Mouse (Mus musculus): ENCODE results near the gene Gpr19. TPM values are rescaled to one million over a fixed set of nuclear protein-coding genes. Genes with fewer than 3 reads are reported as not detected.
A peak's percentile ranks its signal among the peaks of the same experiment; 100 is the strongest.

Gene Gpr19
- polyA plus RNA-seq, 1 experiment from 2014 or later = 13.6 TPM

- 1% methylated on average over 11 of the region's 11 CpGs for WGBS
- Histone ChIP-seq H3K27me3 (ENCODE audit: insufficient read depth, low read length) (no peaks in the 10 kb centered on the region), H3K4me2 (replicated peaks; ENCODE audit: low read depth, low read length) (peak overlapping the region; percentile 95), H3K36me3 (ENCODE audit: insufficient read depth, low read length) (no peaks in the 10 kb centered on the region), H3K27ac (ENCODE audit: low read length) (peak overlapping the region; percentile 82), H3K9ac (replicated peaks; ENCODE audit: low read length) (peak overlapping the region; percentile 77), H3K4me3 (ENCODE audit: low read length) (peak overlapping the region; percentile 49), H3K4me1 (ENCODE audit: insufficient read depth, low read length) (peaks cover 13% of the 10 kb centered on the region), H3K9me3 (ENCODE audit: low read length) (no peaks in the 10 kb centered on the region)
- ATAC-seq (ENCODE audit: low FRiP score, low TSS enrichment) = 0 out of 2 replicates have a peak, but pooled peaks have one; percentile 27
These were observed 18.7 kb upstream of the Gpr19 start for GRCm38 (mm10) chr6:134917087-134917486.

GRCm38 (mm10) chr6:134916641-134917040 is 18.3 kb upstream of the Gpr19 start:
- Histone ChIP-seq H3K27me3 (ENCODE audit: insufficient read depth, low read length) (no peaks in the 10 kb centered on the region), H3K36me3 (ENCODE audit: insufficient read depth, low read length) (no peaks in the 10 kb centered on the region), H3K4me1 (ENCODE audit: insufficient read depth, low read length) (peaks cover 10% of the 10 kb centered on the region), H3K9ac (replicated peaks; ENCODE audit: low read length) (peak overlapping the region; percentile 77), H3K4me3 (ENCODE audit: low read length) (peak overlapping the region; percentile 49), H3K9me3 (ENCODE audit: low read length) (no peaks in the 10 kb centered on the region), H3K4me2 (replicated peaks; ENCODE audit: low read depth, low read length) (peak overlapping the region; percentile 95), H3K27ac (ENCODE audit: low read length) (peak overlapping the region; percentile 82)
- no peak for ATAC-seq (ENCODE audit: low FRiP score, low TSS enrichment)
- under 1% methylated on average over 11 of the region's 11 CpGs for WGBS

- H3K27ac ChIP-seq (ENCODE audit: low read length) = no peak overlapping the region
- H3K36me3 ChIP-seq (ENCODE audit: insufficient read depth, low read length) = no peaks in the 10 kb centered on the region
- no peak for ATAC-seq (ENCODE audit: low FRiP score, low TSS enrichment)
- H3K4me3 ChIP-seq (ENCODE audit: low read length) = no peak overlapping the region
- no peak overlapping the region for H3K9ac ChIP-seq (replicated peaks; ENCODE audit: low read length)
- peaks cover 10% of the 10 kb centered on the region for H3K4me1 ChIP-seq (ENCODE audit: insufficient read depth, low read length)
- no peak overlapping the region for H3K4me2 ChIP-seq (replicated peaks; ENCODE audit: low read depth, low read length)
- no peaks in the 10 kb centered on the region for H3K27me3 ChIP-seq (ENCODE audit: insufficient read depth, low read length)
- 91% methylated on average over 5 of the region's 5 CpGs for WGBS
- H3K9me3 ChIP-seq (ENCODE audit: low read length) = no peaks in the 10 kb centered on the region
These were observed 16.1 kb upstream of the Gpr19 start for GRCm38 (mm10) chr6:134914523-134914922.

DNA sequence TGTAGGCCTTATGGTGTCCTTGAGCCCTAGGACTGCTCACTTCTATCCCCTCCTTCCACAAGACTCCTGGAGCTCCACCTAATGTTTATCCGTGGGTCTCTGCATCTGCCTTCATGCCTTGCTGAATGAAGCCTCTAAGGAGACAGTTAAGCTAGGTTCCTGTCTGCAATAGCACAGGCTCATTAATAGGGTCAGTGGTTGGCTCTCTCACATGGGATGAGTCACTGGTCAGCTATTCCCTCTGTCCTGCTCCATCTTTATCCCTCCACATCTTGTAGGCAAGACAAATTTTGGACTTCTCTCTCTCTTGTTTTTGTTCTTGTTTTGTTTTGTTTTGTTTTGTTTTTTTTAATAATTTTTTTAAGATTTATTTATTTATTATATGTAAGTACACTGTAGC is 7.4 kb upstream of the Gpr19 start:
- no peak overlapping the region for H3K4me2 ChIP-seq (replicated peaks; ENCODE audit: low read depth, low read length)
- H3K27ac ChIP-seq (ENCODE audit: low read length) = no peak overlapping the region
- H3K9ac ChIP-seq (replicated peaks; ENCODE audit: low read length) = no peak overlapping the region
- no peak for ATAC-seq (ENCODE audit: low FRiP score, low TSS enrichment)
- no peaks in the 10 kb centered on the region for H3K36me3 ChIP-seq (ENCODE audit: insufficient read depth, low read length)
- H3K4me3 ChIP-seq (ENCODE audit: low read length) = no peak overlapping the region
- H3K9me3 ChIP-seq (ENCODE audit: low read length) = no peaks in the 10 kb centered on the region
- no peaks in the 10 kb centered on the region for H3K27me3 ChIP-seq (ENCODE audit: insufficient read depth, low read length)
- 76% methylated on average over 1 of the region's 1 CpGs for WGBS
- H3K4me1 ChIP-seq (ENCODE audit: insufficient read depth, low read length) = no peaks in the 10 kb centered on the region

- Histone ChIP-seq H3K4me3 (ENCODE audit: low read length) (no peak overlapping the region), H3K4me2 (replicated peaks; ENCODE audit: low read depth, low read length) (no peak overlapping the region), H3K27me3 (ENCODE audit: insufficient read depth, low read length) (no peaks in the 10 kb centered on the region), H3K27ac (ENCODE audit: low read length) (no peak overlapping the region), H3K9me3 (ENCODE audit: low read length) (no peaks in the 10 kb centered on the region), H3K36me3 (ENCODE audit: insufficient read depth, low read length) (no peaks in the 10 kb centered on the region), H3K9ac (replicated peaks; ENCODE audit: low read length) (no peak overlapping the region), H3K4me1 (ENCODE audit: insufficient read depth, low read length) (peaks cover 2% of the 10 kb centered on the region)
- 90% methylated on average over 10 of the region's 10 CpGs for WGBS
- ATAC-seq (ENCODE audit: low FRiP score, low TSS enrichment) = no peak
These were observed 5.8 kb upstream of the Gpr19 start for GRCm38 (mm10) chr6:134903891-134904884.

DNA sequence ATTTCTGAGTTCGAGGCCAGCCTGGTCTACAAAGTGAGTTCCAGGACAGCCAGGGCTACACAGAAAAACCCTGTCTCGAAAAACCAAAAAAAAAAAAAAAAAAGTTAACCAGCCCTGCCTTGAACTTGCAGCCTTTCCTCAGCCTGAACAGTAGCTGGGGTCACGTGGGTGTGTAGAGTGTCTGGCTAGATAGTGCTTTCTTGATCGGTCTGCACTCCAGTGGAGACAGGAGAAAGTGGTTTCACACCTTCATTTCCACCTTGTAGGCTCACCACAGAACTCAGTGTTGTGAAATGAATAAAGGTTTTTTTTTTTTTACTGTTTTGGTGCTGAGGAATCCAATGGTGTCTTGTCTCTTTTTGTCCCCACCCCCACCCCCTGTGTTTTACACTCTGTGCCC is 5.0 kb upstream of the Gpr19 start:
- no peak overlapping the region for H3K4me2 ChIP-seq (replicated peaks; ENCODE audit: low read depth, low read length)
- no peaks in the 10 kb centered on the region for H3K27me3 ChIP-seq (ENCODE audit: insufficient read depth, low read length)
- no peaks in the 10 kb centered on the region for H3K9me3 ChIP-seq (ENCODE audit: low read length)
- no peak for ATAC-seq (ENCODE audit: low FRiP score, low TSS enrichment)
- no peak overlapping the region for H3K9ac ChIP-seq (replicated peaks; ENCODE audit: low read length)
- no peak overlapping the region for H3K27ac ChIP-seq (ENCODE audit: low read length)
- H3K4me1 ChIP-seq (ENCODE audit: insufficient read depth, low read length) = peaks cover 3% of the 10 kb centered on the region
- no peaks in the 10 kb centered on the region for H3K36me3 ChIP-seq (ENCODE audit: insufficient read depth, low read length)
- no peak overlapping the region for H3K4me3 ChIP-seq (ENCODE audit: low read length)
- 73% methylated on average over 4 of the region's 4 CpGs for WGBS

DNA sequence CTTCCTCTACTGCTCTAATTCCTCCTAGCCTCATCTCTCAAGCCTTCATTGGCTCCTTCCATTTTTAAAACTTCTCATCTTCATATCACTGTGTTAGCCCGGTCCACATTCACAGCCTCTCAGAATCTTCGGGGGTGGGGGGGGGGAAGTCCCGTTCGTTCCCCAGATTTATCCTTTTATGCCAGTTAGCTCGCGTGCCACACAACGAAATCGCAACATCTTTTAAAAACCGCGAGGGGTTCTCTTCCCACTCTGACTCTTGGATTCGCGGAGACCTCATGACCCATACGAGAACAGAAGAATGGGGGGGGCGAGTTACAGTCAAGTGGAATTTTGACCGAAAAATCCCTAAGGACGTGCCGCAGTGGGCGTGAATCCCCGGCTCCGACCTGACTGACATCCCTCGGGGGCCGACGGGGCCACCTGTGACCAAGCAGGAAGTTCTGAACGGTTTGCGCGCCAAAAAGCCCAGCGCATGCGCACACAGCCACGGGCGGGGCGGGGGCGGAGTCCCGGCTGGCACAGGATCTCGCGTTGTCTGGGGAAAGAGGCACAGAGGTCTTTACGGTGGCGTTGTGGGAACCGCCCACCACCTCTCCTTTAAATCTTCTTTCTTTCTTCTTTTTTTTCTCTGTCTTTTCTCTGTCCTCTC is 809 bp downstream of the Gpr19 start:
- no peaks in the 10 kb centered on the region for H3K36me3 ChIP-seq (ENCODE audit: insufficient read depth, low read length)
- peaks cover 10% of the 10 kb centered on the region for H3K4me1 ChIP-seq (ENCODE audit: insufficient read depth, low read length)
- WGBS = under 1% methylated on average over 38 of the region's 38 CpGs
- peak overlapping the region; percentile 81 for H3K4me2 ChIP-seq (replicated peaks; ENCODE audit: low read depth, low read length)
- H3K27ac ChIP-seq (ENCODE audit: low read length) = peak overlapping the region; percentile 100
- no peaks in the 10 kb centered on the region for H3K9me3 ChIP-seq (ENCODE audit: low read length)
- peak; percentile 94 for ATAC-seq (ENCODE audit: low FRiP score, low TSS enrichment)
- peak overlapping the region; percentile 96 for H3K9ac ChIP-seq (replicated peaks; ENCODE audit: low read length)
- H3K27me3 ChIP-seq (ENCODE audit: insufficient read depth, low read length) = no peaks in the 10 kb centered on the region
- H3K4me3 ChIP-seq (ENCODE audit: low read length) = peak overlapping the region; percentile 65

- Histone ChIP-seq H3K9ac (replicated peaks; ENCODE audit: low read length) (peak overlapping the region; percentile 96), H3K4me1 (ENCODE audit: insufficient read depth, low read length) (peaks cover 10% of the 10 kb centered on the region), H3K36me3 (ENCODE audit: insufficient read depth, low read length) (no peaks in the 10 kb centered on the region), H3K9me3 (ENCODE audit: low read length) (no peaks in the 10 kb centered on the region), H3K27ac (ENCODE audit: low read length) (peak overlapping the region; percentile 100), H3K4me3 (ENCODE audit: low read length) (peak overlapping the region; percentile 65), H3K27me3 (ENCODE audit: insufficient read depth, low read length) (no peaks in the 10 kb centered on the region), H3K4me2 (replicated peaks; ENCODE audit: low read depth, low read length) (peak overlapping the region; percentile 81)
- no peak for ATAC-seq (ENCODE audit: low FRiP score, low TSS enrichment)
- 48% methylated on average over 15 of the region's 15 CpGs for WGBS
These were observed 1.6 kb downstream of the Gpr19 start for GRCm38 (mm10) chr6:134896570-134897436.

GRCm38 (mm10) chr6:134890436-134890835 is 7.9 kb downstream of the Gpr19 start:
- Histone ChIP-seq H3K4me1 (ENCODE audit: insufficient read depth, low read length) (peaks cover 6% of the 10 kb centered on the region), H3K27ac (ENCODE audit: low read length) (no peak overlapping the region), H3K36me3 (ENCODE audit: insufficient read depth, low read length) (no peaks in the 10 kb centered on the region), H3K9ac (replicated peaks; ENCODE audit: low read length) (no peak overlapping the region), H3K27me3 (ENCODE audit: insufficient read depth, low read length) (no peaks in the 10 kb centered on the region), H3K4me3 (ENCODE audit: low read length) (no peak overlapping the region), H3K4me2 (replicated peaks; ENCODE audit: low read depth, low read length) (no peak overlapping the region), H3K9me3 (ENCODE audit: low read length) (no peaks in the 10 kb centered on the region)
- ATAC-seq (ENCODE audit: low FRiP score, low TSS enrichment) = no peak
- 81% methylated on average over 7 of the region's 7 CpGs for WGBS
